Mouse (Mus musculus): Measurements from ENCODE around the gene Cwc22.

GRCm38 (mm10) chr2:77838688-77839087 lies 107.5 kb downstream of the Cwc22 start:
- no peak for TF ChIP-seq CTCF (IDR thresholded peaks at IDR 0.05)
- no peak for TF ChIP-seq EP300 (IDR thresholded peaks at IDR 0.05)

Data from lung, postnatal 0 days (tissue).